Mouse (Mus musculus) T-helper 1 cell (primary cell): ENCODE measurements around the gene Ccdc171.
"Not testable (repeated sequence)": the region's sequence is repeated elsewhere in the genome, so short reads cannot be mapped to it uniquely, and the experiment has no call there.

Experiments
- in situ Hi-C: fragments of 300-600 bp; cut with MboI, MseI; formaldehyde crosslinking; loops from one replicate; pipeline ENCODE4 v1.15.1; 2025; ENCODE audit warnings: high pct_unique_total_duplicates

The Ccdc171 gene

DNA sequence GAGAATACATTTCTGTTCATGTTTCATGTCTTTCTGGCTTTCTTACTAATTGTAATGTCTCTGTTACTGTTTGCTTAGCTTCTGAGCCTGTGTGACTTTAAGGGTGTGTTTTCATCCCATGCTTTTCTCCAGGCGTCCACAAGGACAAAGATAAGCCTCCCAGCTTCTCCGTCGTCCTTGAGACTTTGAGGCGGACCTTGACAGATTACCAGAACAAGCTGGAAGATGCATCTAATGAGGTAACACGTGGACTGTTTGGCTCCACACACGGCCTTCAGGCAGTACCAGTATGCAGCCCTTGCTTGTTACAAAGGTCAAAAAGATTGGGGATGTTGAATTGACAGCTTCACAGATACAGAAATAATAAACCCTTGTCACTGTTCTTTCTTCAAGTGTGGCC lies 130.1 kb downstream of the Ccdc171 start:
- in situ Hi-C loops: no loop called here

DNA sequence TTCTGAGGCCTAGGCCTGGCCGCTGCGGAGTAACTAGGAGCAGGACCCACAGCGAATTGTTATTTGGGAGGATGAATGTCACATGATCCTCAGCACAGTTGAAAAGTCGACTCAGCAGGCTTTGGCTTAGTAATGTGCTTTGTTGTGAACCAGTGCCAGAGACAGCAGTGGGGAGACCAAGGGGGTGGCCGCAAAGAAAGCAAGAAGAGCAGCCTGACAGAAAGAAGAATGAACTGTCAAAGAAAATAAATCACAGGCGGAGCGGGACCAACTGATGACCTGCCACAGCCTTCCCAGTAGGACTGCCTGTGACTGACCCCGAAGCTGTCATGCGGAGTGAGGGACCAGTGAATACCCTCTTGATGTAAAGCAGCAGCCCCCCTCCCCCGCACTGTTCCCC lies 131.2 kb downstream of the Ccdc171 start:
- in situ Hi-C loops: no loop called here

GRCm38 (mm10) chr4:83657021-83657420 lies 131.7 kb downstream of the Ccdc171 start:
- in situ Hi-C loops: no loop called here

- in situ Hi-C loops: no loop called here
These were observed 133.1 kb downstream of the Ccdc171 start for GRCm38 (mm10) chr4:83658415-83658814.

DNA sequence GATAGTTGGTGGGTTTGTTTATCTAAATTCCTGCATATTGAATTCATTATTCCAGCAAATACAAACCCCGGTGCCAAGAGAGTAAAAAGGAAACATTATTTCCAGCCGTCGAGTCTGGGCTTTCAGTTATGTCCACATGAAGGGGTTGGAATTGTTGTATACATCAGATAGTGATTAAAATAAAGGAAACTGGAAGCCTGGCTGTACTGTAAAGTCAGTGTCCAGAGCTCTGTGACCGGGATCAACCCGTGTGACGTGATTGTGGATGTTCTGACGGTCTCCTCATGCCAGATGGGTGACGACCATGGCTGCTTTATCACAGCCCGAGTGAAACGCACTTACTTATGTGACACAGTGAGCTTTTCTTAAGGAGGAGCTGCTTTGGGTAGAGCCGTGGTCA lies 134.1 kb downstream of the Ccdc171 start:
- in situ Hi-C loops: no loop called here

DNA sequence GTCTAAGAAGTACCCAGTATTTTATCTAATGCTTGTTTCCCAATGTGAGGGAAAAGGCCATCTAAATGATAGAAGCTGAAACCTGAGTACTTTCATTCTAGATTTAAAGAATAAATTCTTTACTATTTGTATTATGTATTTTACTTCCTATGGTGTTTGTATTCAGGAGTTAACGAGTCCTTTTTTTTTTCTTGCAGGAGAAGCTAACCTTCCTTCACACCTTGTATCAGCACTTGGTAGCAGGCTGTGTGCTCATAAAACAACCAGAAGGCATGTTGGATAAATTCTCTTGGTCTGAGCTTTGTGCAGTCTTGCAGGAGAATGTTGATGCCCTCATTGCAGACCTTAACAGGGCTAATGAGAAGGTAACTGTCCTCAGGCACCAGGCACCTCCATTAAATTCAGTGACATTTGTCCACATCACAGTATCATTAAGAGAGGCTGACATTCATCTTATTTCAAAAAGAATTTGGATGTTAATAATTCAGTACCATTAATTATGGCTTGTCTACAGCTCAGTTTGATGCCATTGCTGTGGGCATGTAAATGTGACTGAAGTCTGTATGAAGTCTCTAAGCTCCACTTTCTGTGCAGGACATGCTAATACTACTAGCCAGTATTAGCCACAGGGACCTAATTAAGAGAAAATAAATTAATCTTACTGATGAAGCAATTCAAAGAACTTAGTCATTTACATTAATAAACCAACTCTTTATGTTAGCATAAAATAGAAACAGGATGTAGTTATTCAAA lies 136.3 kb downstream of the Ccdc171 start:
- in situ Hi-C loops: loop anchor here (5.0 kb wide), 1 partner anchor 91 kb away; no protein-coding TSS in a partner anchor

DNA sequence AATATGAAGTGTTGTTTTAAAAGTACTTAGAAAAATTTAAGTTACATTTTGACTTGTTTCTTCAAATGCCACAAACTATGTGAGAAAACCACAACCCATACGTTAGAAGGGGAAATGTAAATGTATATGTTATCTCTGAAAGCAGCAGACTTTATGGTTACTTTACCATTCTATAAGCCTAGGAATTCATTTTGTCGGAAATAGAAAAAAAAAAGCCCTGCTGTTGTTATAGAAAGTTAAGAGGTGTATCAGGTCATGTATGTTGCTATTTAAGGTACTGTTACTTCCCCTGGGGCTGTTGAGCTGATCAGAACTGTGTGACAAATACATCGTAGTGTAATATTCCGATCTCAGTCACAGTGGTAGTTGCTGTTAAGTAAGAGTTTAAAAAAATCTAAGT lies 137.0 kb downstream of the Ccdc171 start:
- in situ Hi-C loops: loop anchor here (5.0 kb wide), 1 partner anchor 90 kb away; no protein-coding TSS in a partner anchor

- in situ Hi-C loops: no loop called here
These were observed 144.2 kb downstream of the Ccdc171 start for GRCm38 (mm10) chr4:83669552-83669951.

GRCm38 (mm10) chr4:83675308-83675707 lies 150.0 kb downstream of the Ccdc171 start:
- in situ Hi-C loops: not testable (repeated sequence)

- in situ Hi-C loops: no loop called here
These were observed 151.1 kb downstream of the Ccdc171 start for GRCm38 (mm10) chr4:83676444-83676843.

GRCm38 (mm10) chr4:83681081-83681480 lies 155.7 kb downstream of the Ccdc171 start:
- in situ Hi-C loops: no loop called here

DNA sequence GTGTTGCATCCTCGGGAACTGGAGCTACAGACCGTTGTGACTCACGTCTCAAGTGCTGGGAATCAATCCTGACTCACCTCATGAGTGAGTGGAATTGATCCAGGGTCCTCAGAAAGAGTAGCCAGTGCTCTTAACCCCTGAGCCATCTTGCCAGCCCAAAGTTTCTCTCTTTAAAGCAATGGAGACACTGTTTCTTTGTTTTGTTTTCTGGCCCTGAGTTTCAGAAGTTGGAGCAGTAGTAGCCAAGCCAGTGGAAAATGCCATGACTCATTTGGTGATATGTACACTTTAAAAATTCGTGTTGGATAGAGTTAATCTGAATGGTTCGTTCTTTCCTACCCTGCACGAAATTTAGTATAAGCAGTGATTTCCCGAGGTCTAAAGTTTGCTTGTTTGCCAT lies 157.5 kb downstream of the Ccdc171 start:
- in situ Hi-C loops: no loop called here

DNA sequence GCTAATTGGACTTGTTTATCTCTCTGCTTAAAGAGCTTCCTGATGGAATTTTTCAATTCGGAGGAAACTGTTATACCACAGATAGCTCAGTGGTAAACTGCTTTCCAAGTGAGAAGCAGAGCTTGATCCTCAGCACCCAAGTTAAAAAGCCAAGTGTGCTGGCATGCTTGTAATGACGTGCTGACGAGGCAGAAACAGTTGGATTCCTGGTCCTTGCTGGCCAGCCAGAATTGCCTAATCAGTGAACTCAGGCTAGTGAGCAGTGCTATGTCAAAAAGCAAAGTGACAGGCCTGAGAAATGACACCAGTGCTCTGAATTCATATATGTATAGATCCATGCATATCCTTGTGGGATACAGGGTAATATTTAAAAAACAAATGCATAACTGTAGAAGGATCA lies 174.8 kb downstream of the Ccdc171 start:
- in situ Hi-C loops: no loop called here

GRCm38 (mm10) chr4:83716996-83717395 lies 191.7 kb downstream of the Ccdc171 start:
- in situ Hi-C loops: no loop called here

- in situ Hi-C loops: no loop called here
These were observed 194.5 kb downstream of the Ccdc171 start for GRCm38 (mm10) chr4:83719816-83720215.

- in situ Hi-C loops: no loop called here
These were observed 199.8 kb downstream of the Ccdc171 start for GRCm38 (mm10) chr4:83725136-83725535.

- in situ Hi-C loops: no loop called here
These were observed 214.0 kb downstream of the Ccdc171 start for GRCm38 (mm10) chr4:83739137-83739890.

GRCm38 (mm10) chr4:83739891-83740277 lies 214.5 kb downstream of the Ccdc171 start:
- in situ Hi-C loops: no loop called here

DNA sequence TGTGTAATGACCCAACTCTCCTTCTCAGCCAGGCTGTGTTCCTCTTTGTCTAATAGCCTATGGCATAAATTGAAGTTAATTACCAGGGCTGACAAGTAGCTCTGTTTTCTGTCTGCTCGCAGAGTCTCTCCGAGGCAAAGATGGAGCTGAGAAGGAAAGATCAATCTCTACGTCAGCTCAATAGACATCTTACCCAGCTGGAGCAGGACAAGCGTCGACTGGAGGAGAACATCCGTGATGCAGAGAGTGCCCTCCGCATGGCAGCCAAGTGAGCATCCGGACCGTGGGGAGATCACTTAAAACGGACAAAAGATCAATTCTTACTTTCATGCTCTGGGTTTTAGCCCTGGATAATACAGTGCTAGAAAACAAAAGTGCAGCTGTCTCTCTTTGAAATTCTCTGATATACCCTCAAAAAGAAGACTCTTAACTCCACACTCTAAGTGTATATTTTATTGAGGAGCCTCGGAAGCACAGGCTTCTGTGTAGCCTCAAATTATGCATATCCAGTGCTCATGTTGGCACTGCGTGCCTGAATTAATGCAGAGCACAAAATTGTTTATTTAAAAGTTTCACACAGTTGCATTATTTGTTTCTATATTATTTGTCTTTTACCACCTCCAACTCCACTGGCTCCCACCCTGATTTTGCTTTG lies 217.6 kb downstream of the Ccdc171 start:
- in situ Hi-C loops: no loop called here

DNA sequence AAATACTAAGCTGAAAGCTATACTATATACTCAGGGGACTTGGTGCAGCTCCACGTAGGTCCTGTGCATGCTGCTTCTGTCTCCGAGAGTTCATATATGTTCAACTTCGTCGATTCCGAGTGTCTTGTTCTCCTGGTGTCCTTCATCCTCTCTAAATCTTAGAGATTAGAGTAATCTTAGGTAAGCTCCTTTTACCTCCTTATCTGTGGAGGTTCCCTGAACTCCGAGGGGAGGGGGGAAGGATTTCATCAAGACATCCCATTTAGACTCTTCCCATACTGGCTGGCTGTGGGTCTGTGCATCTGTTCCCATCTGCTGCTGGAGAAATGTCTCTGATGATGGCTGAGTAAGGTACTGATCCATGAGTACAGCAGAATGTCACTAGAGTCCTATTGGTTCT lies 249.8 kb downstream of the Ccdc171 start:
- in situ Hi-C loops: no loop called here

GRCm38 (mm10) chr4:83780044-83780443 lies 254.7 kb downstream of the Ccdc171 start:
- in situ Hi-C loops: no loop called here

DNA sequence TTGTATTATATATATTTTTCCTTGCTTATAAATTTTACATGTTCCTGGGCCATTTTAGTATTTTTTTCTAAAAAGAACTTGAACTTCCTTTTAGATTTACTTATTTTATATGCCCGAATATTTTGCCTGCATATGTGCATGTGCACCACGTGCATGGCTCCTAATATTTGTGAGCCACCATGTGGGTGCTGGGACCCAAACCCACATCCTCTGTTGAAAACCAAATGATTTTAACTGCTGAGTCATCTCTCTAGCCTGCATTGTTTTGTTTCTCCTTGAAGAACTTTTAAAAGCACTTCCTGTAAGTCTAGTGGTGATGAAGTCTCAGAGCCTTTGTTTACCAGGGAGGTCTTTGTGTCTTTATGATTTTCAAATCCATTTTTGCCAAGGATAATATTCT lies 259.8 kb downstream of the Ccdc171 start:
- in situ Hi-C loops: no loop called here

GRCm38 (mm10) chr4:83791811-83792210 lies 266.5 kb downstream of the Ccdc171 start:
- in situ Hi-C loops: no loop called here
